Mouse (Mus musculus) kidney, postnatal 4 days (tissue): Measurements from ENCODE around the gene Slc25a41.

ENCODE experiments used
- DNase-seq, 2 experiments: peaks; one replicate each; pipeline ENCODE4 v3.0.0; 2021; ENCODE audit warnings: mixed read lengths in 2 of 2

The Slc25a41 gene

DNA sequence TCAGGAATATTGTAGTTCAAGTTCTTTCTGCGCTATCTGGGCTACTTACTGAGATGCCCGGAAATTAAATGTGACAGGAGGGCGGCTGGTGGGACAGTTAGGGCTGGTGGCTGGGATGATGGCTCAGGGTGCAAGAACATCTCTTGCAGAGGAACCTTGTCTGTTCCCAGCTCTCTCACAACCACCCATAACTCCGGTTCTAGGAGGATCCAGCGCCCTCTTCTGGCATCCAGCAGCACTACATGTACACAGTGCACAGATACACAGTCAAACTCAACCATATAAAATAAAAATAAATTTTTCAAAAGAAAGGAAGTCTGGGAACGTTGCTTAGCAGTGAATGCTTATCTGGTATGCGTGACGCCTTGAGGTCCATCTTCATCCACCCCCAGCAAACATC lies 2.5 kb downstream of the Slc25a41 start:
- DNase-seq = peak in 1 of 2 experiments; percentile 31

DNA sequence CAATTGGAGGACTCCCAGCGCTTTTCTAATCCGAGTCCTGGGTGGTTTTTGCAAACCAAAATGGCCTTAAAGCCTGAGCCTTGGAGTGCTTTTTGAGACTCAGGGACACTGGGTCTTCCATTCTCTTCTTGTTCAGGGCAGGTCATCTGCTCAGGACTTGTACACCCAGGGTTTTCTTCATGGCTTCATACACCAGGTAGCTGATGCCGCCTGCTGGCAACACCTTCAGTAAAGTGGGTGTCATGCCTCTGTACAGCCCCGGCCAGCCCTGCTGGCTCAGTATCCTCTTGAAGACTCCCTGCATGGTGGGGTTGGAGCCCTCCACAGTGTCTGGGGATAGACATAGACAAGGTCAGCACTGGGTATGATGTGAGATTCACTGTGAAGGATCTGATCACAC lies 8.6 kb downstream of the Slc25a41 start:
- no peak for DNase-seq

DNA sequence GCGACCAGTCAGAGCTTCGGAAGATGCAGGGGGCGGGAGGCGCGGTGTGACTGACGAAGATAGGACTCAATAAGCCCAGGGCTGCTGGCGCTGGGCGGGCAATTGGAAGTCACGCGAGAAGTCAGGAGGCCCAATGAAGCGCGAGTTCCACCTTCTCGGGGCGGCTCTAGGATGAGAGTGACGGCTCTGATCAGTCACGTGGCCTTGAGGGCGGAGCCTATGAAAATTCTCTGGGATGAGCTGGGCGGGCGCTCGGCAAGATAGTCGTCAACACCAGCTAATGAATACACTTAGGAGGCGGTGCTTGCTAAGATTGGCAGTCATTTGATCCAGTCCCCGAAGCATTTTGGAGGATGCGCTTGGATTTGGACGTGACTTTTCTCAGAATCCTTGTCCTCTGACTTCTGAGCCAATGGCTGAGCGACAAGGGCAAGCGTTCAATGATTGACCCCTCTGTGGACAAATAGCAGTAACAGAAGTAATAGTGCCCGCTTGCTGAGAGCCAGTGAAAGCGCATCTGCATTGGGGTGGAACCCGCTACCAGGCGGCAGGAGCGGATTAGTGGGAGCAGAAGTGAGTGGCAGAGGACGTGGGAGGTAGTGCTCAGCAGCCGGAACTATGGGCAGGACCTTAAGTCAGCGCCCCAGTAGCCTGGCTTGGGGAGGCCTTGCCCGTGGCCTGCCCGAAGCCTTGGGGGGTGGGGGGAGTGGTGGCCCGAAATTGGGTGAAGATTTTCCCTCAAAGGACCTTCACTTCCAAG lies 9.6 kb downstream of the Slc25a41 start:
- DNase-seq = peak; percentile 99

GRCm38 (mm10) chr17:57030931-57031660 lies 10.4 kb downstream of the Slc25a41 start, which contains the start of gene Khsrp:
TSS of gene Khsrp (minus strand) at chr17:57031522.
- DNase-seq = peak; percentile 69 to 73

- DNase-seq = peak in 1 of 2 experiments; percentile 38
Observed at GRCm38 (mm10) chr17:57029691-57030090, 11.8 kb downstream of the Slc25a41 start.

- DNase-seq = no peak
Observed at GRCm38 (mm10) chr17:57027471-57027870, 14.0 kb downstream of the Slc25a41 start.

DNA sequence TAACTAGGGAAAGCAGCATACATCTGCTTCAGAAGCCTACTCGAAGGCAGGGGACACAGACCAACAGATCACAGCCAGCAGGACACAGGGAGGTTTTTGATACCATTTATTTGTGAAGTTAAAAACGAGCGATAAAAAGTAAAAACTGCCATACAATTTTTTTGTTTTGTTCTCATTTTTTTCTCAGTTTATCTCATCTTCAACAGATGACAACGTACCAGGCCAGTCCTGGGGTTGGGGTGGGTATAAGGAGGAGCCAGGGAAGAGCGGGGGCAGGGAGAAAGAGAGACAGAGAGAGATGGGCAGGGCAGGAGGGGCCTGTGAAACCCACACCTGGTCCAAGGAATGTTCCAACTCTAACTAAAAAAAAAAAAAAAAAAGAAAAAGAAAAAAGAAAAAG lies 20.5 kb downstream of the Slc25a41 start:
- DNase-seq = no peak

DNA sequence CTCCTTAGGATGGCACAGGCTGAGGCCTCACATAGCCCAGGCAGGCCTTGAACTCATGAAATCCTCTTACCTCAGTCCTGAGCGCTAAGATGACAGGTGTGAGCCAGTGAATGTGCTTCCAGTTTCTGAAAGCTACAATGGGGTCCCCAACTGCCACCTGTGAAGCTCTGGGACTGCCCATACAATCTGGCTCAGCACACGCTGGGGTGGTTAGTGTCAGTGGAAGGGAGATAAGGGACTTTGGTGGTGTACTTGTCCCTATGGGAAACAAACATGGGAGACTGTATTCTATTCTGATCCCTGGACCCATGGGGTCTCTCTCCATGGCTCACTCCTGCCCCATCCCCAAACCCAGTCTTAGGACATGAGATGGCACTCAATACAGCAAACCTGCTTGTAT lies 21.8 kb downstream of the Slc25a41 start:
- no peak for DNase-seq

DNA sequence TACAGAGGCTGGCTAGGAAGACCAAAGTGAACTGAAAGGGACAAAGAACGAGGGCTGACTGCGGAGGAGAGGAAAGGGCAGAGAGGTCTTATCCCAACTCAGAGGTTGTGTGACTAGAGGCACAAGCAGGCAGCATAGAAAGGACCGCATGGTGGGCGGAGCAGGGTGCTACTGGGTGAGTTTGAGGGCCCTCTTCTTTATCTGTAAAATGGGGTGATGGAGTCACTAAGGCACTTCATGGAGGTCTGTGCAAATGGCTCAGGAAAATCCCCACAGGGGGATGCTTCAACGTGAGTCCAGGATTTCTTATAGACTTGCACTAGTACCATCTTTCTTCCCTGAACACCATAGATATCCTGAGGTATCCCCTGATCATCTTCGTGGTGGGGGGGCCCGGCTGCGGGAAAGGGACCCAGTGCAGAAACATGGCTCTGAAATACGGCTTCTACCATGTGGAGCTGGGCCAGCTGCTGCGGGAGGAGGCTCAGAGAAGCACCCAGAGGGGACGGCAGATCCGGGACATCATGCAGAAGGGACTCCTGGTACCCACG lies 29.1 kb downstream of the Slc25a41 start:
- DNase-seq = no peak

- peak; percentile 96 to 98 for DNase-seq
Observed at GRCm38 (mm10) chr17:57011236-57012141, 30.0 kb downstream of the Slc25a41 start, which contains the start of the genes Gtf2f1 and Gm17949. TSS of gene Gtf2f1 (minus strand) at chr17:57011288. TSS of gene Gm17949 (plus strand) at chr17:57011469.

GRCm38 (mm10) chr17:57010911-57011235 lies 30.6 kb downstream of the Slc25a41 start:
- no peak for DNase-seq

DNA sequence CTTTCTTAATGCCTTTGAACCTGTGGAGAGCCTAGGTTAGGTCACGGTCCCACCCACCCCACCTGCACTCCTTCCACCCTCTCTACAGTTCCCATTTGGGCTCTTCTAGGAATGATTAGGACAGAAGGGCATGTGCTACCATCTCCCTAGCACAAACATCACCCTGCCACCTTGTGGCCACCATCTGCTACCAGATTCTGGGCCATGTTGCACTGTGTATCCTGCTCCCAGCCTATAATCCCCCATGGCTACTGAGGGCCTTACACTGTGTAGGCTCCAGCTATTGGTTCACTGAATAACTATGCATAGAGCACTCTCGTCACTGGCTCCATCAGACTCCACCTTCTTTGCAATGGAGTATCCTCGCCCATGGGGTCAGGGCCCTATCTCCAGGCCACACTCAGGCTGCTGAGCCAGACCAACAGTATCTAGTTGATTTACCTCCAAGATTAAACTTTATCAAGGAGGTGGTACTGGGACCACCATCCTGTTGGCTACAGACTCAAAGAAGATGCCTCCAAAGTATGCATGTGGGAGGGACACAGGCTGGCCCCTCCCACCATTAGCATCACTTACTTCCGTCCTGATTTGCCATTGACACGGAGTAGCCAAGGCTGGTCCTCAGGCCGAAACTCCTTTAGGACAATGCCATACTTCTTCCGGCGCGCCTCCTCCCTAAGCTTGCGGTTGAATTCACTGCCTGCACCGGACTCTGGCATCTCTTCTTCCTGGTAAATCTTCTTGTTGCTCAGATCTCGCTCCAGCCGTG lies 34.1 kb downstream of the Slc25a41 start:
- peak in 1 of 2 experiments; percentile 43 for DNase-seq

DNA sequence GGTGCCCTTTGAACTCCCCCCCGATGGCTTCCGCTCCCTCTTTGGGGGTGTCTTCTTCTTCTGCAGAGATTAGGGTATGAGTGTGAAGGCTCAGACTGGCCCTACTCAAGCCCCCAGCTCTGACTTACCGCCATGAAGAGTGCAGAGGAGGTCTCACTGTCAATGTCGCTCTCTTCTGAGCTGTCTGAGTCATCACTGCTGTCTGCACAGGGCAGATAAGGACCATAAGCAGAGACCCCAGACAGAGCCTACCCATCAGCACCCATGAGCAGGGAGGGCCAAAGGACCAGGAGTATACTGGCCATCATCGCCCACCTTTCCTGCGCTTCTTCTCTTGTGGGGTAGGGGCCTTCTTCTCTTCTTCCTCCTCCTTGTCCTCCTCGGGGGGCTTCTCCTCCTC lies 37.5 kb downstream of the Slc25a41 start:
- no peak for DNase-seq

GRCm38 (mm10) chr17:57001228-57001627 lies 40.2 kb downstream of the Slc25a41 start:
- no peak for DNase-seq

DNA sequence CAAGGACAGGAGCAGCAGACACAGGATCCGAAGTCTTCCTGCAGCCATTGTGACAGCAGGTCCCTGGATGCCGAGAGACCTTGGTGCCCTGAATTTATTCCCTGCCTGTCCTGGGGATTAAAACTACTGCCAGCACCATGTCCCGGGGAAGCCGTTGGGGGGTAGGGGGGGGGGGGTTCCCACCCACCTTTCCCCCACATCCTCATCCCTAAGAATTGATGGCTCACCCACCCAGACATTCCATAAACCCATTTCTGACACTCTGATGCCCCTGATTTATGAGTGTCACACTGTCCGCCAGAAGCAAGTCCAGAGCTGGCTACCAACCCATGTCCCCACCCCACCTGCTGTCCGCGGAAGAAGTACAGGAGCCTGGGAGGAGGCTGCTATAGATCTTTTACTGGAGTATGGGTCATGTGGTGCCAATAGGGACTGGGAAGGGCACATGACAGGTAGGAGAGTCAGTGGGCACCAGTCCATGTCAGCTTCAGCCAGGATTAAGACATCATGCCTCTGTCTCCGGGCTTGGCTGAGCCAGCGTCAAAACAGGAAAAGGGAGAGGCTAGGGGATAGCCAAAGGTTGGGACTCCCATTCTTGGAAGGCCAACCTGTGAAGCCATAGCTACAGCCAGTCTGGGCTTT lies 41.4 kb downstream of the Slc25a41 start, which contains the start of gene Pspn:
Gene Pspn, minus strand, starts transcription at position 51 of the 642 bp plus-strand sequence.
- DNase-seq = no peak

DNA sequence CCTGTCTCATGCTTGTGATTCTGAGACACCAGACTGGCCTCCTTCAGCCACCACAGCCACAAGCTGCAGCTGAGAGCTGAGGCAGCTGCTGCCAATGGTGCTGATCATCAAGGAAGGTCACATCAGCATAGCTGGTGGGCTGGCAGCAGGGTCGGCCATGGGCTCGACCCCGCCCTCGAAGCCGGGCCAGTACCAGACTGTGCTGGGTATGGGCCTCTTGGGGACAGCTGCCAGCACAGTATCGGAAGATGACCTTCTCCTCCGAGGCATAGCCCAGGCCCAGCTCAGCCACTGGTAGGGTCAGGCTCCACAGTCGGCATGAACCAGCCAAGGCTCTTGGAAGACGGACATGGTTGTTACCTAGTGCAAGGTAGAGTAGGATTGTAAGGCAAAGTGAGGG lies 42.0 kb downstream of the Slc25a41 start:
- no peak for DNase-seq

- DNase-seq = peak; percentile 96 to 98
Observed at GRCm38 (mm10) chr17:56997029-56997667, 44.3 kb downstream of the Slc25a41 start, which contains the start of gene Alkbh7. TSS of gene Alkbh7 (plus strand) at chr17:56997339.

GRCm38 (mm10) chr17:56996506-56996905 lies 44.9 kb downstream of the Slc25a41 start:
- no peak for DNase-seq

- DNase-seq = no peak
Observed at GRCm38 (mm10) chr17:56995046-56995445, 46.4 kb downstream of the Slc25a41 start.

DNA sequence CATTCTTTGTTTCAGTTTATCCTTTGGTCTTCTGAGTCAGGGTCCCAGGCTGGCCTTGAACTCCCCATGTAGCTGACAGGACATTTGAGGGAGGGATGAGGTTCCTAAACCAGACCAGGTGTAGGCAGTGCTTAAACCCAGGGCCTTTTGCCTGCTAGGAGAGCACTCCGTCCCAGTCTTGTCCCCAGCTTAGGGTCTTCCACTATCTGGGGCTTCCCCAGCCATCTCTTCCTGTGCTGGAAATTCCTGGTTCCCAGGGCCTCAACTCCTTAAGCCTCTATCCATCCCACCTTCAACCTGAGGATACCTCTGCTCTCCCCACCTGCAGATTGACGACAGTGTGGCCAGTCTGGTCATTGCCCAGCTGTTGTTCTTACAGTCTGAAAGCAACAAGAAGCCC lies 50.5 kb downstream of the Slc25a41 start:
- no peak for DNase-seq
